Mouse (Mus musculus): ENCODE results near the gene Gm26602.
"Not testable (repeated sequence)": the region's sequence is repeated elsewhere in the genome, so short reads cannot be mapped to it uniquely, and the experiment has no call there.

- not testable (repeated sequence) for TF ChIP-seq GATA1 (IDR thresholded peaks at IDR 0.05; ENCODE audit: borderline replicate concordance, low read length); FLI1 (IDR thresholded peaks at IDR 0.05; ENCODE audit: low read length)
Measured at GRCm38 (mm10) chr10:79892451-79893118, 18.1 kb upstream of the Gm26602 start.

All from megakaryocyte, embryonic 14.5 days (primary cell).